Mouse (Mus musculus) MEL (cell line): Measurements from ENCODE around the gene Dgkh. TPM values are rescaled to one million over a fixed set of nuclear protein-coding genes. Genes with fewer than 3 reads are reported as not detected.
"Not testable (repeated sequence)": the region's sequence is repeated elsewhere in the genome, so short reads cannot be mapped to it uniquely, and the experiment has no call there.

ENCODE experiments used
- DNase-seq: peaks from one replicate; pipeline ENCODE4 v3.0.0; 2011; ENCODE audit warnings: low read depth, low spot score
- H3K27ac ChIP-seq: 2 replicates; pipeline ENCODE4 v1.5.1; 2012; ENCODE audit warnings: low read depth, mild to moderate bottlenecking, control low read depth, low read length, moderate library complexity; ENCODE audit not compliant: control insufficient read depth
- H3K27me3 ChIP-seq, 2 experiments: fragments of 150-350 bp in 1 of 2; sonication (generic) in 1 of 2; 2 replicates each; pipeline ENCODE4 v1.6.1; 2012; ENCODE audit warnings: low read length in 2 of 2, mild to moderate bottlenecking in 2 of 2, improper control_type of control experiment in 1 of 2, moderate library complexity in 1 of 2; ENCODE audit not compliant: insufficient read depth in 2 of 2, control insufficient read depth in 1 of 2
- H3K36me3 ChIP-seq, 2 experiments: 2 replicates each; pipeline ENCODE4 v1.6.1; 2012 to 2014; ENCODE audit warnings: low read length in 2 of 2, improper control_type of control experiment in 1 of 2, inconsistent platforms in 1 of 2, mild to moderate bottlenecking in 1 of 2; ENCODE audit not compliant: insufficient read depth in 2 of 2, control insufficient read depth in 1 of 2
- H3K4me1 ChIP-seq, 2 experiments: fragments of 150-350 bp in 1 of 2; sonication (generic) in 1 of 2; 2 replicates each; pipeline ENCODE4 v1.6.1; 2012; ENCODE audit warnings: low read length in 2 of 2, improper control_type of control experiment in 1 of 2, mild to moderate bottlenecking in 1 of 2; ENCODE audit not compliant: insufficient read depth in 2 of 2, control insufficient read depth in 1 of 2
- H3K4me3 ChIP-seq, 2 experiments: fragments of 150-350 bp in 1 of 2; sonication (generic) in 1 of 2; 2 replicates each; pipeline ENCODE4 v1.5.1; 2012; ENCODE audit warnings: low read depth in 2 of 2, low read length in 2 of 2, mild to moderate bottlenecking in 2 of 2, moderate library complexity in 2 of 2, control low read depth in 1 of 2, improper control_type of control experiment in 1 of 2; ENCODE audit not compliant: control insufficient read depth in 1 of 2, insufficient read depth in 1 of 2
- H3K79me2 ChIP-seq: 2 replicates; pipeline ENCODE4 v1.6.1; 2012; ENCODE audit warnings: mild to moderate bottlenecking, low read length, moderate library complexity; ENCODE audit not compliant: control insufficient read depth, poor library complexity, insufficient read depth
- H3K9ac ChIP-seq: 2 replicates; pipeline ENCODE4 v1.6.1; 2012; ENCODE audit warnings: low read depth, mild to moderate bottlenecking, control low read depth, low read length, moderate library complexity; ENCODE audit not compliant: control insufficient read depth, poor library complexity, severe bottlenecking
- H3K9me3 ChIP-seq: fragments of 150-350 bp; sonication (generic); replicated peaks from 2 replicates; pipeline ENCODE4 v1.6.1; 2012; ENCODE audit warnings: mild to moderate bottlenecking, low read length, improper control_type of control experiment, moderate library complexity; ENCODE audit not compliant: insufficient read depth
- CTCF ChIP-seq, 3 experiments: IDR thresholded peaks in 2 of 3; conservative IDR thresholded peaks in 1 of 3; 2 replicates each; pipeline ENCODE4 v1.5.1; 2011 to 2012; ENCODE audit warnings: low read length in 3 of 3, low read depth in 2 of 3, mild to moderate bottlenecking in 2 of 3, improper control_type of control experiment in 1 of 3, inconsistent platforms in 1 of 3, mixed read lengths in 1 of 3, moderate library complexity in 1 of 3; ENCODE audit not compliant: control insufficient read depth in 1 of 3, insufficient read depth in 1 of 3, poor library complexity in 1 of 3, severe bottlenecking in 1 of 3
- E2F4 ChIP-seq: IDR thresholded peaks from 2 replicates; pipeline ENCODE4 v1.6.1; 2011; ENCODE audit warnings: low read depth, low read length, improper control_type of control experiment, borderline replicate concordance
- EP300 ChIP-seq, 2 experiments: IDR thresholded peaks; 2 replicates each; pipeline ENCODE4 v1.6.1; 2011; ENCODE audit warnings: improper control_type of control experiment in 2 of 2, low read length in 2 of 2, low read depth in 1 of 2, mild to moderate bottlenecking in 1 of 2
- GABPA ChIP-seq: IDR thresholded peaks from 2 replicates; pipeline ENCODE4 v1.6.1; 2012; ENCODE audit warnings: low read depth, mild to moderate bottlenecking, inconsistent platforms, low read length, improper control_type of control experiment, moderate library complexity
- KAT2A ChIP-seq: conservative IDR thresholded peaks from 2 replicates; pipeline ENCODE4 v1.6.1; 2012; ENCODE audit warnings: low read depth, low read length, improper control_type of control experiment, inconsistent platforms
- MAFK ChIP-seq: IDR thresholded peaks from 2 replicates; pipeline ENCODE4 v1.6.1; 2011; ENCODE audit warnings: low read depth, mild to moderate bottlenecking, low read length, improper control_type of control experiment, borderline replicate concordance
- POLR2A ChIP-seq, 2 experiments: IDR thresholded peaks; 2 replicates each; pipeline ENCODE4 v1.6.1; 2011 to 2012; ENCODE audit warnings: low read length in 2 of 2, mild to moderate bottlenecking in 2 of 2, control low read depth in 1 of 2, improper control_type of control experiment in 1 of 2, low read depth in 1 of 2, moderate library complexity in 1 of 2; ENCODE audit not compliant: control insufficient read depth in 1 of 2, insufficient read depth in 1 of 2, poor library complexity in 1 of 2
- POLR2AphosphoS2 ChIP-seq: IDR thresholded peaks from 2 replicates; pipeline ENCODE4 v1.6.1; 2011; ENCODE audit warnings: low read length, improper control_type of control experiment
- POLR2AphosphoS5 ChIP-seq: IDR thresholded peaks from 2 replicates; pipeline ENCODE4 v1.6.1; 2012; ENCODE audit warnings: low read depth, borderline replicate concordance, mild to moderate bottlenecking, inconsistent platforms, low read length, moderate library complexity, mixed read lengths
- RAD21 ChIP-seq: IDR thresholded peaks from 2 replicates; pipeline ENCODE4 v1.6.1; 2011; ENCODE audit warnings: mild to moderate bottlenecking, low read depth, low read length, improper control_type of control experiment
- SIN3A ChIP-seq: IDR thresholded peaks from 2 replicates; pipeline ENCODE4 v1.6.1; 2012; ENCODE audit warnings: low read length, improper control_type of control experiment, inconsistent platforms
- TAL1 ChIP-seq: IDR thresholded peaks from 2 replicates; pipeline ENCODE4 v1.6.1; 2012; ENCODE audit warnings: mild to moderate bottlenecking, inconsistent platforms, low read length, moderate library complexity, mixed read lengths
- USF1 ChIP-seq: IDR thresholded peaks from 2 replicates; pipeline ENCODE4 v1.6.1; 2014; ENCODE audit warnings: low read depth, mild to moderate bottlenecking, inconsistent platforms, low read length, improper control_type of control experiment, moderate library complexity
- polyA plus RNA-seq, 2 experiments: library from polyadenylated mRNA; stranded (reverse) in 1 of 2; unstranded in 1 of 2; fragments of >175 nt in 1 of 2; fragments of >200 nt in 1 of 2; gene quantifications; 2 replicates each; pipeline versions ENCODE4 v1.2.1 to v1.2.4; 2012; ENCODE audit warnings: low replicate concordance in 2 of 2, low read depth in 1 of 2; ENCODE audit not compliant: insufficient read length in 2 of 2, insufficient read depth in 1 of 2, missing spikeins in 1 of 2
- total RNA-seq: library from RNA; depleted of rRNA; stranded (reverse); fragments of 300-350 nt; gene quantifications from 2 replicates; pipeline ENCODE4 v1.2.3, GENCODE M21; 2012

Dgkh gene
- total and polyA plus RNA-seq, 3 experiments: under 0.01 TPM; not detected in 2

GRCm38 (mm10) chr14:78725307-78725956, 7.1 kb downstream of the Dgkh start:
- H3K4me1 ChIP-seq: no peaks in the 10 kb centered on the region
- no peaks in the 10 kb centered on the region for H3K36me3 ChIP-seq
- no peak overlapping the region for H3K27ac ChIP-seq
- H3K9ac ChIP-seq: no peak overlapping the region
- no peak overlapping the region for H3K4me3 ChIP-seq
- H3K9me3 ChIP-seq: no peaks in the 10 kb centered on the region
- TF ChIP-seq POLR2A (IDR thresholded peaks at IDR 0.05; ENCODE audit: control insufficient read depth in 1 of 2, insufficient read depth in 1 of 2, low read depth in 1 of 2, low read length in 2 of 2, poor library complexity in 1 of 2) (0 out of 4 replicates have a peak, but pooled peaks of 1 of the 2 experiments have one; percentile 20), GABPA (no peak)
- H3K27me3 ChIP-seq: no peaks in the 10 kb centered on the region
- no peaks in the 10 kb centered on the region for H3K79me2 ChIP-seq
- no peak for DNase-seq

DNA sequence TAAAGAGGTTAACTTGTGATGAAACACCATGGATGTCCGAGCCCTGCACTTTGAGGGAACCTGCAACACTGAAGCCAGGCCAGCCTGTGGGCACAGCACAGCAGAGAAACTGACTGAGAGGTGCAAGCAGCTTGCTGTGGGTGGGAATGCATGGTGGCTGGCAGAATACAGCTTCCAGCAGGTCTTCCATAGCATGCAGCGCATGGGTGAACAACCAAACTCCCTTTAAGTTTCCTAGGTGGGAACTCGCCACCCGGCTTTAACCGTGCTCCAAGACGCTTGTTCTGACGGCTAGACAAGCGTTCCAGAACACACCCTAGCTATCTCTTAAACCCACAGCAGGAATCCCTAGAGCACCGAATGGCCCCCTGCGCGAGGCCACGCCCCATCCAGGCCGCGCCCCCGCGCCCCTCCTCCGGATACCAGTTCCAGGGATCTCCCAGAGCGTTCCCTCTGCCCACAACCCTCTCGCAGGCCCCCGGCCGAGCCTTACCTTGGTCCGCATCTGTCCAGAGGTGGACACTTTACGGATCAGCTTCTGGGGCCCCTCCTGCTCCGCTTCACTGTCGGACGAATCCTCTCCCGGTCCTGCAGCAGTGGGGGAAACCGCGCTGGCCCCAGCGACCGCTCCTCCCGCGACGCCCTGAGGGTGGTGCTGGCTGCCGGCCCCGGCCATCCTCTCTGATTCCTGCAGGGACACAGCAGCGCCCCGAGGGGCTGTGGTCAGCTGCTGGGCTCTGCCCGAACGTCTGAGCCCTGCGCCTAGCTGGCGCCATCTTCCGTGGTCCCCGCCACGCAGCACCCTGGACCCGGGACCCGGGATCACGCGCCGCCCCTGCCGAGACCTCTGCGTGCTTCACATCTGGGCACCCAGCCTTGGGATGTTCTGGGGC, 7.9 kb downstream of the Dgkh start:
- H3K27ac ChIP-seq: no peak overlapping the region
- no peaks in the 10 kb centered on the region for H3K9me3 ChIP-seq
- no peaks in the 10 kb centered on the region for H3K79me2 ChIP-seq
- TF ChIP-seq POLR2AphosphoS5 (no peak), EP300 (IDR thresholded peaks at IDR 0.05; ENCODE audit: low read depth in 1 of 2, low read length in 2 of 2) (no peak), POLR2AphosphoS2 (no peak), KAT2A (no peak), MAFK (no peak), E2F4 (no peak), USF1 (no peak), POLR2A (IDR thresholded peaks at IDR 0.05; ENCODE audit: control insufficient read depth in 1 of 2, insufficient read depth in 1 of 2, low read depth in 1 of 2, low read length in 2 of 2, poor library complexity in 1 of 2) (no peak), SIN3A (no peak), CTCF (IDR thresholded peaks at IDR 0.05 in 2 of 3, conservative IDR thresholded peaks at IDR 0.05 in 1 of 3; ENCODE audit: control insufficient read depth in 1 of 3, insufficient read depth in 1 of 3, low read depth in 2 of 3, low read length in 3 of 3, poor library complexity in 1 of 3, severe bottlenecking in 1 of 3) (no peak), RAD21 (no peak), TAL1 (no peak)
- H3K4me3 ChIP-seq: no peak overlapping the region
- no peak for DNase-seq
- no peaks in the 10 kb centered on the region for H3K36me3 ChIP-seq
- H3K27me3 ChIP-seq: no peaks in the 10 kb centered on the region
- H3K4me1 ChIP-seq: no peaks in the 10 kb centered on the region
- H3K9ac ChIP-seq: no peak overlapping the region

- H3K36me3 ChIP-seq: not testable (repeated sequence)
These were observed 8.9 kb downstream of the Dgkh start for GRCm38 (mm10) chr14:78723655-78724054.

More at GRCm38 (mm10) chr14:78723655-78724054, 8.9 kb downstream of the Dgkh start:
- H3K27ac ChIP-seq, H3K4me3 ChIP-seq, H3K27me3 ChIP-seq, H3K9me3 ChIP-seq, H3K79me2 ChIP-seq, H3K4me1 ChIP-seq, H3K9ac ChIP-seq, DNase-seq: not testable (repeated sequence)
